Mouse (Mus musculus) limb, embryonic 12.5 days (tissue): Measurements from ENCODE around the gene Yjefn3. TPM values are rescaled to one million over a fixed set of nuclear protein-coding genes. Genes with fewer than 3 reads are reported as not detected.

Source experiments
- ATAC-seq: fragments of 200-750 bp; cut with Nextera tagmentation; 2 replicates; pipeline ENCODE4 v1.8.0; 2017; ENCODE audit warnings: low read depth, moderate TSS enrichment; ENCODE audit not compliant: insufficient number of reproducible peaks, insufficient read depth, low FRiP score, low TSS enrichment
- H3K27ac ChIP-seq: fragments of 300-500 bp; sonication (generic); 2 replicates; pipeline ENCODE4 v1.5.1; 2016; ENCODE audit warnings: mild to moderate bottlenecking, moderate library complexity
- H3K27me3 ChIP-seq: fragments of 300-500 bp; sonication (generic); 2 replicates; pipeline ENCODE4 v1.6.1; 2016; ENCODE audit warnings: mild to moderate bottlenecking, moderate library complexity
- H3K36me3 ChIP-seq: fragments of 300-500 bp; sonication (generic); 2 replicates; pipeline ENCODE4 v1.6.1; 2016; ENCODE audit warnings: mild to moderate bottlenecking, moderate library complexity
- H3K4me1 ChIP-seq: fragments of 300-500 bp; sonication (generic); replicated peaks from 2 replicates; pipeline ENCODE4 v1.6.1; 2016
- H3K4me2 ChIP-seq: fragments of 300-500 bp; sonication (generic); 2 replicates; pipeline ENCODE4 v1.6.1; 2016; ENCODE audit warnings: mild to moderate bottlenecking, moderate library complexity
- H3K4me3 ChIP-seq: fragments of 300-500 bp; sonication (generic); replicated peaks from 2 replicates; pipeline ENCODE4 v1.5.1; 2016; ENCODE audit warnings: mild to moderate bottlenecking
- H3K9ac ChIP-seq: fragments of 300-500 bp; sonication (generic); replicated peaks from 2 replicates; pipeline ENCODE4 v1.6.1; 2016; ENCODE audit warnings: mild to moderate bottlenecking, moderate library complexity
- H3K9me3 ChIP-seq: fragments of 300-500 bp; sonication (generic); 2 replicates; pipeline ENCODE4 v1.6.1; 2016; ENCODE audit warnings: mild to moderate bottlenecking, moderate library complexity
- WGBS: fragments of 180-500 bp; shearing (Covaris S2); methylation state at CpG from one replicate; pipeline ENCODE4 v1.1.7; 2016; 5-methylcytosine and 5-hydroxymethylcytosine counted together
- polyA plus RNA-seq: library from polyadenylated mRNA; unstranded; fragments of >200 nt; fragmentation: Nextera tagmentation; extraction: Ambion mirVana; gene quantifications from 2 replicates; pipeline ENCODE4 v1.2.1, GENCODE M21; 2016

Yjefn3 gene
- polyA plus RNA-seq, 1 experiment from 2014 or later: 7.4 TPM

GRCm38 (mm10) chr8:69890813-69891241, 11.7 kb downstream of the Yjefn3 start:
- no peak for ATAC-seq
- 41% methylated on average over 19 of the region's 19 CpGs for WGBS
- Histone ChIP-seq H3K4me1 (peaks cover 38% of the 10 kb centered on the region), H3K4me3 (no peak overlapping the region), H3K9ac (no peak overlapping the region), H3K27me3 (peaks cover 68% of the 10 kb centered on the region), H3K9me3 (no peaks in the 10 kb centered on the region), H3K36me3 (peaks cover 36% of the 10 kb centered on the region), H3K27ac (no peak overlapping the region), H3K4me2 (no peak overlapping the region)

- WGBS: 4% methylated on average over 32 of the region's 32 CpGs
- no peak for ATAC-seq
- Histone ChIP-seq H3K36me3 (peaks cover 19% of the 10 kb centered on the region), H3K4me3 (peak overlapping the region; percentile 30), H3K4me2 (peak overlapping the region; percentile 50), H3K27ac (no peak overlapping the region), H3K9ac (no peak overlapping the region; the same call in 1 of the 2 replicates), H3K27me3 (peaks cover 88% of the 10 kb centered on the region), H3K9me3 (no peaks in the 10 kb centered on the region), H3K4me1 (peaks cover 37% of the 10 kb centered on the region)
Measured at GRCm38 (mm10) chr8:69888902-69889301, 13.6 kb downstream of the Yjefn3 start.

GRCm38 (mm10) chr8:69888244-69888866, 14.2 kb downstream of the Yjefn3 start:
- WGBS: 7% methylated on average over 24 of the region's 24 CpGs
- Histone ChIP-seq H3K9me3 (no peaks in the 10 kb centered on the region), H3K27ac (no peak overlapping the region), H3K9ac (no peak overlapping the region), H3K27me3 (peaks cover 93% of the 10 kb centered on the region), H3K4me1 (peaks cover 37% of the 10 kb centered on the region), H3K4me2 (peak overlapping the region; percentile 50), H3K36me3 (peaks cover 13% of the 10 kb centered on the region), H3K4me3 (peak overlapping the region; percentile 30)
- no peak for ATAC-seq

- peak within 1 kb of the TSS; percentile 50 for H3K4me2 ChIP-seq
- H3K9me3 ChIP-seq: no peaks in the 10 kb centered on the region
- H3K36me3 ChIP-seq: peaks cover 6% of the 10 kb centered on the region
- H3K27ac ChIP-seq: no peak within 1 kb of the TSS
- 0 out of 2 replicates have a peak, but pooled peaks have one; percentile 17 for ATAC-seq
- H3K4me3 ChIP-seq: peak within 1 kb of the TSS; percentile 30
- 2% methylated on average over 60 of the region's 60 CpGs for WGBS
- H3K9ac ChIP-seq: peak within 1 kb of the TSS; percentile 9
- peaks cover 37% of the 10 kb centered on the region for H3K4me1 ChIP-seq
- peaks cover 99% of the 10 kb centered on the region for H3K27me3 ChIP-seq
Measured at GRCm38 (mm10) chr8:69887289-69888243, 14.9 kb downstream of the Yjefn3 start, which contains the start of gene Cilp2. Gene Cilp2, minus strand, starts transcription at chr8:69887687.

- no peaks in the 10 kb centered on the region for H3K36me3 ChIP-seq
Measured at GRCm38 (mm10) chr8:69884141-69884540, 18.4 kb downstream of the Yjefn3 start.

GRCm38 (mm10) chr8:69882833-69883600, 19.5 kb downstream of the Yjefn3 start:
- WGBS: 13% methylated on average over 52 of the region's 52 CpGs
- Histone ChIP-seq H3K4me1 (peaks cover 36% of the 10 kb centered on the region), H3K9ac (no peak overlapping the region), H3K4me3 (peak overlapping the region; percentile 41), H3K36me3 (no peaks in the 10 kb centered on the region), H3K4me2 (peak overlapping the region; percentile 56; the same call in 1 of the 2 replicates), H3K9me3 (no peaks in the 10 kb centered on the region), H3K27ac (no peak overlapping the region), H3K27me3 (peaks cover 100% of the 10 kb centered on the region)
- no peak for ATAC-seq

More at GRCm38 (mm10) chr8:69884141-69884540, 18.4 kb downstream of the Yjefn3 start:
- Histone ChIP-seq H3K27me3 (peaks cover 100% of the 10 kb centered on the region), H3K27ac (no peak overlapping the region), H3K4me2 (no peak overlapping the region), H3K9ac (no peak overlapping the region), H3K9me3 (no peaks in the 10 kb centered on the region), H3K4me3 (no peak overlapping the region), H3K4me1 (peaks cover 47% of the 10 kb centered on the region)
- WGBS: 53% methylated on average over 13 of the region's 13 CpGs
- ATAC-seq: no peak

GRCm38 (mm10) chr8:69882021-69882756, 20.3 kb downstream of the Yjefn3 start:
- peak overlapping the region; percentile 41 for H3K4me3 ChIP-seq
- no peaks in the 10 kb centered on the region for H3K36me3 ChIP-seq
- peaks cover 100% of the 10 kb centered on the region for H3K27me3 ChIP-seq
- WGBS: 8% methylated on average over 103 of the region's 103 CpGs
- H3K9ac ChIP-seq: peak overlapping the region; percentile 23; the same call in 1 of the 2 replicates
- H3K4me1 ChIP-seq: peaks cover 28% of the 10 kb centered on the region
- no peaks in the 10 kb centered on the region for H3K9me3 ChIP-seq
- H3K27ac ChIP-seq: no peak overlapping the region
- H3K4me2 ChIP-seq: peak overlapping the region; percentile 56
- ATAC-seq: peak; percentile 10; the same call in 1 of the 2 replicates

- Histone ChIP-seq H3K4me3 (peak overlapping the region; percentile 41), H3K4me2 (peak overlapping the region; percentile 56), H3K4me1 (peaks cover 20% of the 10 kb centered on the region), H3K9ac (peak overlapping the region; percentile 23; the same call in 1 of the 2 replicates), H3K36me3 (no peaks in the 10 kb centered on the region), H3K27me3 (peaks cover 100% of the 10 kb centered on the region), H3K27ac (no peak overlapping the region), H3K9me3 (no peaks in the 10 kb centered on the region)
- WGBS: 20% methylated on average over 79 of the region's 79 CpGs
- no peak for ATAC-seq
Measured at GRCm38 (mm10) chr8:69881261-69881865, 21.1 kb downstream of the Yjefn3 start.

GRCm38 (mm10) chr8:69880841-69881240, 21.7 kb downstream of the Yjefn3 start:
- no peak overlapping the region for H3K9ac ChIP-seq
- peak overlapping the region; percentile 56 for H3K4me2 ChIP-seq
- peaks cover 100% of the 10 kb centered on the region for H3K27me3 ChIP-seq
- 9% methylated on average over 37 of the region's 37 CpGs for WGBS
- peak overlapping the region; percentile 41 for H3K4me3 ChIP-seq
- no peaks in the 10 kb centered on the region for H3K9me3 ChIP-seq
- no peak for ATAC-seq
- peaks cover 16% of the 10 kb centered on the region for H3K4me1 ChIP-seq
- no peaks in the 10 kb centered on the region for H3K36me3 ChIP-seq
- no peak overlapping the region for H3K27ac ChIP-seq

GRCm38 (mm10) chr8:69879678-69880077, 22.8 kb downstream of the Yjefn3 start:
- 58% methylated on average over 8 of the region's 8 CpGs for WGBS
- Histone ChIP-seq H3K4me1 (peaks cover 14% of the 10 kb centered on the region), H3K27ac (no peak overlapping the region), H3K27me3 (peaks cover 89% of the 10 kb centered on the region), H3K9me3 (no peaks in the 10 kb centered on the region), H3K4me3 (no peak overlapping the region), H3K36me3 (no peaks in the 10 kb centered on the region), H3K9ac (no peak overlapping the region), H3K4me2 (no peak overlapping the region)
- no peak for ATAC-seq
